ENCODE assay signal across 7 mouse cellular contexts in the genomic region with DNA sequence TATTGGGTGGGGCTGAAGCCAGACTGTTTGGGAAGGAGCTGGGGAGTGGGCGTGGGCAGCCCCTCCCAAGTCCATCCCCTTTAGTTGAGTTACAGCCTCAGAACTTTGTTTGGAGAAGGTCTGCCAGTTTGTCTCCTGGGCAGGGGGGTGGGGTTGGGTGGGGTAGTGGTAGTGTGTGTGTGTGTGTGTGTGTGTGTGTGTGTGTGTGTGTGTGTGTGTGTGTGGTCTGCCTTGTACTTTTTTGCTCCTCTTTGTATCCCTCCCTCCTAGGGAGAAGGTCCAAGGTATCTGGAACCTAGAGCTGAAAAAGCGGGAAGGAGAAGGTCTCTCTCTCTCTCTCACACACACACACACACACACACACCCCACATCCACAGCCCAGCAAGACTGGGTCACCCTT. TPM values are rescaled to one million over a fixed set of nuclear protein-coding genes. Genes with fewer than 3 reads are reported as not detected.
DNase-seq lines count a peak whose midpoint lies in the region; ATAC-seq and TF ChIP-seq lines count a peak whose summit lies in the region.

Best2 (minus strand) TSS at position 101 of the 400 bp plus-strand sequence.

- 38% methylated on average over 1 of the region's 2 CpGs for WGBS in lung, embryonic 15.5 days
- 93% methylated on average over 1 of the region's 2 CpGs for WGBS in forebrain, embryonic 13.5 days
- 51% methylated on average over 2 of the region's 2 CpGs for WGBS in limb, embryonic 13.5 days
- WGBS in small intestine, adult 2 months: 63% methylated on average over 2 of the region's 2 CpGs

- peak within 1 kb of the TSS; percentile 20; the same call in 1 of the 2 replicates for H3K9ac ChIP-seq in lung, embryonic 15.5 days
- H3K9ac ChIP-seq in forebrain, embryonic 13.5 days: peak within 1 kb of the TSS; percentile 62
- peak within 1 kb of the TSS; percentile 48; the same call in 1 of the 2 replicates for H3K9ac ChIP-seq in limb, embryonic 13.5 days

- H3K4me3 ChIP-seq in lung, embryonic 15.5 days: peak within 1 kb of the TSS; percentile 27
- peak within 1 kb of the TSS; percentile 36 for H3K4me3 ChIP-seq in forebrain, embryonic 13.5 days
- H3K4me3 ChIP-seq in limb, embryonic 13.5 days: peak within 1 kb of the TSS; percentile 30
- peak within 1 kb of the TSS; percentile 54 for H3K4me3 ChIP-seq in small intestine, adult 2 months (ENCODE audit: low read depth, low read length)

- peak within 1 kb of the TSS; percentile 57 for H3K4me2 ChIP-seq in lung, embryonic 15.5 days
- H3K4me2 ChIP-seq in forebrain, embryonic 13.5 days: peak within 1 kb of the TSS; percentile 72
- peak within 1 kb of the TSS; percentile 63 for H3K4me2 ChIP-seq in limb, embryonic 13.5 days (replicated peaks)

- no peaks in the 10 kb centered on the region for H3K9me3 ChIP-seq in lung, embryonic 15.5 days
- H3K9me3 ChIP-seq in forebrain, embryonic 13.5 days (replicated peaks): no peaks in the 10 kb centered on the region; the same call in 1 of the 2 replicates
- no peaks in the 10 kb centered on the region for H3K9me3 ChIP-seq in limb, embryonic 13.5 days

- no peak for TF ChIP-seq POLR2A in small intestine, adult 2 months (IDR thresholded peaks at IDR 0.05; ENCODE audit: low read depth, low read length)

- DNase-seq in lung, adult 18-20 months: no peak
- DNase-seq in MN1 (ENCODE audit: low spot score): no peak
- no peak for DNase-seq in cerebellum, adult 8-10 months

- TF ChIP-seq CTCF in small intestine, adult 2 months (IDR thresholded peaks at IDR 0.05; ENCODE audit: extremely low read depth, insufficient read length, insufficient replicate concordance, low read depth, low read length): no peak

- peaks cover 21% of the 10 kb centered on the region for H3K36me3 ChIP-seq in lung, embryonic 15.5 days
- H3K36me3 ChIP-seq in forebrain, embryonic 13.5 days (ENCODE audit: poor library complexity, severe bottlenecking): peaks cover 22% of the 10 kb centered on the region
- peaks cover 25% of the 10 kb centered on the region for H3K36me3 ChIP-seq in limb, embryonic 13.5 days
- H3K36me3 ChIP-seq in small intestine, adult 2 months (ENCODE audit: control insufficient read depth, insufficient read depth, low read length): peaks cover 12% of the 10 kb centered on the region

- peaks cover 46% of the 10 kb centered on the region for H3K27me3 ChIP-seq in lung, embryonic 15.5 days
- H3K27me3 ChIP-seq in forebrain, embryonic 13.5 days: peaks cover 43% of the 10 kb centered on the region
- peaks cover 51% of the 10 kb centered on the region for H3K27me3 ChIP-seq in limb, embryonic 13.5 days
- H3K27me3 ChIP-seq in small intestine, adult 2 months (ENCODE audit: control insufficient read depth, insufficient read depth, low read length): peaks cover 16% of the 10 kb centered on the region

- ATAC-seq in lung, embryonic 15.5 days (ENCODE audit: borderline replicate concordance, extremely low read depth, low FRiP score, low TSS enrichment): no peak
- ATAC-seq in forebrain, embryonic 13.5 days: no peak
- no peak for ATAC-seq in limb, embryonic 13.5 days (ENCODE audit: low FRiP score, low read depth)

- H3K27ac ChIP-seq in lung, embryonic 15.5 days: no peak within 1 kb of the TSS
- no peak within 1 kb of the TSS for H3K27ac ChIP-seq in forebrain, embryonic 13.5 days
- no peak within 1 kb of the TSS for H3K27ac ChIP-seq in limb, embryonic 13.5 days
- H3K27ac ChIP-seq in small intestine, adult 2 months (ENCODE audit: insufficient read depth, low read depth, low read length): no peak within 1 kb of the TSS

- H3K4me1 ChIP-seq in lung, embryonic 15.5 days: peaks cover 5% of the 10 kb centered on the region
- no peaks in the 10 kb centered on the region for H3K4me1 ChIP-seq in forebrain, embryonic 13.5 days
- peaks cover 5% of the 10 kb centered on the region for H3K4me1 ChIP-seq in limb, embryonic 13.5 days
- H3K4me1 ChIP-seq in small intestine, adult 2 months (ENCODE audit: control insufficient read depth, insufficient read depth, insufficient read length, low read length): peaks cover 3% of the 10 kb centered on the region; the same call in 1 of the 2 replicates

RNA-seq across cellular contexts. Expression of gene Best2, which starts in this region (rescaled TPM):
- not detected in 2 replicates for polyA plus RNA-seq in lung, embryonic 15.5 days (2015; fragmentation: Nextera tagmentation; extraction: Ambion mirVana)
- not detected in 2 replicates for polyA plus RNA-seq in forebrain, embryonic 13.5 days (2015; fragmentation: Nextera tagmentation; extraction: Ambion mirVana)
- polyA plus RNA-seq in limb, embryonic 13.5 days (2015; fragmentation: Nextera tagmentation; extraction: Ambion mirVana): not detected in 2 replicates
- 0.33 TPM in 1 of 2 replicates, not detected in the other for polyA plus RNA-seq in small intestine, adult 2 months (2012; rRNA removed)
